Mouse (Mus musculus): ENCODE measurements around the gene Rabep2. TPM values are rescaled to one million over a fixed set of nuclear protein-coding genes. Genes with fewer than 3 reads are reported as not detected.
"Not testable (repeated sequence)": the region's sequence is repeated elsewhere in the genome, so short reads cannot be mapped to it uniquely, and the experiment has no call there.

Rabep2 gene
- total RNA-seq, 2 experiments from 2014 or later = 7.5 to 9.0 TPM

GRCm38 (mm10) chr7:126481699-126482098 lies 53.1 kb downstream of the Rabep2 start:
- intact Hi-C loops (cut with DNase I) = loop anchor here (1.0 to 5.0 kb wide), 2 partner anchors 47 to 156 kb away; no protein-coding TSS in a partner anchor
- DNase-seq = no peak

- intact Hi-C loops (cut with DNase I) = loop anchor here (5.0 kb wide), 1 partner anchor 155 kb away; no protein-coding TSS in a partner anchor
- DNase-seq = peak; percentile 76 to 78
Measured at GRCm38 (mm10) chr7:126482392-126482871, 53.9 kb downstream of the Rabep2 start.

GRCm38 (mm10) chr7:126487052-126487483 lies 58.5 kb downstream of the Rabep2 start, which contains the start of gene Tufm:
TSS of gene Tufm (plus strand) at chr7:126487361.
- DNase-seq = peak; percentile 91
- intact Hi-C loops (cut with DNase I) = loop anchor here (1.0 to 2.0 kb wide), 2 partner anchors 16 to 80 kb away; partner anchors contain the start of genes Atxn2l and Eif3c

GRCm38 (mm10) chr7:126487617-126488385 lies 59.2 kb downstream of the Rabep2 start:
- DNase-seq = not testable (repeated sequence)
- intact Hi-C loops (cut with DNase I) = loop anchor here (1.0 to 2.0 kb wide), 2 partner anchors 16 to 79 kb away; partner anchors contain the start of genes Atxn2l and Eif3c

- intact Hi-C loops (cut with DNase I) = no loop called here
- no peak for DNase-seq
Measured at GRCm38 (mm10) chr7:126491005-126491404, 62.4 kb downstream of the Rabep2 start.

- DNase-seq = no peak
- intact Hi-C loops (cut with DNase I) = no loop called here
Measured at GRCm38 (mm10) chr7:126491973-126492372, 63.4 kb downstream of the Rabep2 start.

GRCm38 (mm10) chr7:126494120-126494519 lies 65.6 kb downstream of the Rabep2 start:
- intact Hi-C loops (cut with DNase I) = no loop called here
- no peak for DNase-seq

GRCm38 (mm10) chr7:126496475-126496874 lies 67.9 kb downstream of the Rabep2 start:
- DNase-seq = no peak
- intact Hi-C loops (cut with DNase I) = no loop called here

GRCm38 (mm10) chr7:126497966-126498365 lies 69.4 kb downstream of the Rabep2 start:
- intact Hi-C loops (cut with DNase I) = no loop called here
- no peak for DNase-seq

Other genes starting within 250 kb of the Rabep2 start
- 10 to 100 TPM; 20.9 to 23.6 TPM for gene Xpo6, start 228.3 kb upstream of the Rabep2 start, total RNA-seq (2021)
- 10 to 100 TPM; 76.8 to 94.9 TPM for gene Sbk1, start 156.1 kb upstream of the Rabep2 start, total RNA-seq (2021)
- gene Lat, start 59.2 kb upstream of the Rabep2 start, total RNA-seq (2021) = under 1 TPM in 1 of 2 experiments, not detected in 1; 0.33 TPM
- 10 to 100 TPM; 31.5 to 33.1 TPM for gene Spns1, start 51.3 kb upstream of the Rabep2 start, total RNA-seq (2021)
- 1 to 10 TPM; 3.9 to 4.6 TPM for gene Nfatc2ip, start 32.0 kb upstream of the Rabep2 start, total RNA-seq (2021)
- gene Cd19, start 13.9 kb upstream of the Rabep2 start, total RNA-seq (2021) = 1 to 10 TPM in 1 of 2 experiments, under 1 TPM in 1; 0.44 to 1.5 TPM
- 1 to 10 TPM; 1.1 to 1.2 TPM for gene Atp2a1, start 34.3 kb downstream of the Rabep2 start, total RNA-seq (2021)
- 10 to 100 TPM; 40.0 to 42.2 TPM for gene Sh2b1, start 46.7 kb downstream of the Rabep2 start, total RNA-seq (2021)
- gene Tufm, start 58.6 kb downstream of the Rabep2 start, total RNA-seq (2021) = 100 to 1,000 TPM; 287 to 327 TPM
- gene Atxn2l, start 74.7 kb downstream of the Rabep2 start, total RNA-seq (2021) = 10 to 100 TPM; 37.1 to 37.9 TPM
- gene Eif3c, start 137.7 kb downstream of the Rabep2 start, total RNA-seq (2021) = 100 to 1,000 TPM; 156 to 157 TPM
- gene Apobr, start 156.2 kb downstream of the Rabep2 start, total RNA-seq (2021) = under 1 TPM; 0.41 to 0.53 TPM
- 10 to 100 TPM; 14.8 to 16.3 TPM for gene Cln3, start 157.1 kb downstream of the Rabep2 start, total RNA-seq (2021)
- not detected for gene Il27, start 166.2 kb downstream of the Rabep2 start, total RNA-seq (2021)
- 1 to 10 TPM; 7.2 to 9.9 TPM for gene Nupr1, start 202.1 kb downstream of the Rabep2 start, total RNA-seq (2021)
- 10 to 100 TPM; 21.8 to 25.2 TPM for gene Sgf29, start 220.6 kb downstream of the Rabep2 start, total RNA-seq (2021)
- gene Sult1a1, start 247.7 kb downstream of the Rabep2 start, total RNA-seq (2021) = 10 to 100 TPM; 30.3 to 43.0 TPM